Mouse (Mus musculus) T-cell, adult 66 days (primary cell): ENCODE results near the gene Igf2bp1. TPM values are rescaled to one million over a fixed set of nuclear protein-coding genes. Genes with fewer than 3 reads are reported as not detected.

Source experiments
- total RNA-seq, 2 experiments: library from RNA; stranded (reverse); gene quantifications; 3 replicates in 1 of 2; 4 replicates in 1 of 2; pipeline ENCODE4 v1.2.4; 2023

The Igf2bp1 gene
- not detected for total RNA-seq

DNA sequence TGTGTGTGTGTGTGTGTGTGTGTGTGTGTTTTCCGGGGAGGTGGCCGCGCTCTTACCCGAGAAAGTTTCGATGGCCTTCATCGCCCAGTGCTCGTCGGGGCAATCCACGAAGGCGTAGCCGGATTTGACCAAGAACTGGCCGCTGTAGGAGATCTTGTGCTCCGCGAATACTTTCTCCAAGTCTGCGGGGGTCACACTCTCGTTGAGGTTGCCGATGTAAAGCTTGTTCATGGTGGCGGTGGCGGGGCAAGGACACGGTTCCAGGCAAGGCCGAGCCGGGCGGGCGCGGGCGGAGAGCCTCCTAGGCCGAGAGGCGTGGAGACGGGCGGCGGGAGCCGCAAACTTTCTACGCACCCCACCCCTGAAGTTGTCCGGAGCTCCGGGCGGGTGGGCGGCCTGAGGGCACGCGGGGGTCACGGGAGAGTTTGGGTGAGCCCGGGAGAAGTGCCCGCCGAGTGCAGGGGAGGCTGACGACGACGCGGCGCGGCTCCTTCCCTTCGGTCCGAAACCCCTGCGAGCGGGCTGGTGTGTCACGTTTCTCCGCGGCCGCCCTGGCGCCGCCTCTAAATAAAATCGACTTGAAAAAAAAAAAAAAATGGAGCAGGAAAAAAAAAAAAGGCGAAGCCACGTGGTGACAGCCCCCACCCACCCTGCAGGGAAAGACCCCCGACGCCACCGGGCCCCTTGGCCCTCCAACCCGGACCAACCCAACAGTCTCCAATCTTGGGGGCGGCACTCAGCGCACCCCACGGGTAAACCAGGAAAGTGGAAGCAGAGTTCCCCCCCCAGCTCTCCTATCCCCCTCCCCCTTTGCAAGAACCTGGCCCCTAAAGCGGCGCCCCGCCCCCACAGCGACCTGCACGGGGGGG, at the start of gene Igf2bp1:
Igf2bp1 (minus strand) TSS at position 538 of the 869 bp plus-strand sequence.

DNA sequence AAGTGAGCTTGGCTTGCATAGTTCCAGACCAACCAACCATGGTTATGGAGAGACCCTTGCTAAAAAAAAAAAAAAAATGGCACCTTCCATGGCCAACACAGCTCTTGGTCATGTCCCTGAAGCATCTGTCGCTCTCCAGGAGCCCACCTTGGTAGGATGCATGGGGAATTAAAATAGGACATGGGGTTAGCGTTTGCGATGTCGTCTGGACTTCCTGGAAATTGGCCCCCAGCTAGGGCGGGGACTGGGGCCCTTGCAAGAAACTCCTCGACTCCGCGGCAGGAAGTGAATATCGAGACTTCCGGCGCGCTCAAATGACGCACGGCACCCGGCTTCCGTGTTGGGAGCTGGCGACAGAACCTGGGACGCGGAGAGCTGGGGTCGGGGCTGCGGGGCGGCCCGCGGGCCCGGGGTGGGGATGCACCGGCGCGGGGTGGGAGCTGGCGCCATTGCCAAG, 28.9 kb upstream of the Igf2bp1 start, which contains the start of gene Snf8:
Snf8 (plus strand) TSS at position 290 of the 457 bp plus-strand sequence.

DNA sequence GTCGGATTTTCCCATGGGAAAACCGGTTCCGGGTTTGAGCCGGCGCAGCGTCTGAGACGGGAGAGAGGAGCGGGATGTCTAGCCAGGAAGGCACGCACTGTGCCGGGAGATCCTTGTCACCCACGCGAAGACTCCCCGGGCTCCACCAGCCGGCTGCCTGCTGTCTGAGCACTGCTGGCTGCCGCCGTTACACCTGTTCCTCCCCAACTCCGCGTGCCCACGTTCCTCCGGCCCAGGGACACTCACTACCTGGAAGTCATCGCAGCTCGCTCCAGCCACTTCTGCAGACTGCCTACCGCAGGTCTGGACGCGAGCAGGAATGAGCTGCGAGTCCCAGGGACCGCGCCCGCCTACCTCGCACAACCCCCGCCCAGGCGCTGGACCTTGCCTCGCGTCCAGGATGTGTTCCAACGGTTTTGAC, 91.2 kb downstream of the Igf2bp1 start, which contains the start of gene B4galnt2:
B4galnt2 (minus strand) TSS at position 321 of the 421 bp plus-strand sequence.

Other genes with a start within 250 kb of the Igf2bp1 start
- not detected for gene Phospho1, start 181.4 kb downstream of the Igf2bp1 start, total RNA-seq
- 10 to 100 TPM; 14.2 to 19.3 TPM for gene Gngt2, start 168.7 kb downstream of the Igf2bp1 start, total RNA-seq
- 10 to 100 TPM; 35.6 to 47.9 TPM for gene Abi3, start 163.5 kb downstream of the Igf2bp1 start, total RNA-seq
- gene B4galnt2, start 91.0 kb downstream of the Igf2bp1 start, total RNA-seq, result not detected
- gene Gip, start 18.6 kb upstream of the Igf2bp1 start, total RNA-seq, result not detected
- gene Snf8, start 28.9 kb upstream of the Igf2bp1 start, total RNA-seq, result 10 to 100 TPM; 58.1 to 61.5 TPM
- 10 to 100 TPM; 47.1 to 51.4 TPM for gene Ube2z, start 59.4 kb upstream of the Igf2bp1 start, total RNA-seq
- gene Atp5g1, start 69.7 kb upstream of the Igf2bp1 start, total RNA-seq, result 100 to 1,000 TPM; 128 to 133 TPM
- gene Calcoco2, start 106.0 kb upstream of the Igf2bp1 start, total RNA-seq, result not detected
- gene Ttll6, start 127.8 kb upstream of the Igf2bp1 start, total RNA-seq, result not detected
- gene Hoxb13, start 188.4 kb upstream of the Igf2bp1 start, total RNA-seq, result not detected